Mouse (Mus musculus): Measurements from ENCODE around the gene Fig4. TPM values are rescaled to one million over a fixed set of nuclear protein-coding genes. Genes with fewer than 3 reads are reported as not detected.

Fig4 gene
- polyA plus RNA-seq, 1 experiment, result 8.4 TPM

DNA sequence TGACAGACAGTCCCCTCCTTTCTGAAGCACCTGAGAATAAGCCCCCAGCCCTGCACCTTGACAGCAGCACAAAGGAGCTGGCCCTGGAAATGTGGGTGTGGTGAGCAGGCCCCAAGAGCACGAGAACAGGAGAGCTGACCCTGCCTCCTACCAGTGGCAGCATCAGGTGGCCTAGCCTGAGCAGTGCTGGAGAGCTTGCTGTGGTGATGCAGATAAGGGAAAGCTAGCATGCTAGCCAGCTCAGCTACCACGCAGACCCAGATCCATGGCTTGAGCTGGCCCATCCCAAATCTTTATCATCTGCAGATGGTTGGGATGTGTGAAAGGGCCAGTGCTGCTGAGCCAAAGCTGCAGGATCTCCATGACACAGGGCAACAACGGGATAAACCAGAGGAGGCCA lies 113.7 kb downstream of the Fig4 start:
- H3K27me3 ChIP-seq (ENCODE audit: control insufficient read depth, insufficient read depth, low read length), result no peaks in the 10 kb centered on the region
- peaks cover 11% of the 10 kb centered on the region for H3K36me3 ChIP-seq (ENCODE audit: control insufficient read depth, insufficient read depth, low read length)
- no peaks in the 10 kb centered on the region for H3K4me1 ChIP-seq (ENCODE audit: control insufficient read depth, insufficient read depth, insufficient read length)
- WGBS, result 81% methylated on average over 3 of the region's 3 CpGs
- H3K4me3 ChIP-seq (ENCODE audit: extremely low read depth, insufficient read depth, insufficient read length), result no peak overlapping the region
- no peak overlapping the region for H3K27ac ChIP-seq (ENCODE audit: insufficient read depth, low read length)
- DNase-seq (ENCODE audit: low read depth in 1 of 2, low spot score in 2 of 2), result no peak
- no peak for TF ChIP-seq CTCF (IDR thresholded peaks at IDR 0.05; ENCODE audit: extremely low read depth, insufficient read depth, insufficient read length, insufficient replicate concordance)
- no peak for TF ChIP-seq POLR2A (IDR thresholded peaks at IDR 0.05; ENCODE audit: low read depth, low read length)

DNA sequence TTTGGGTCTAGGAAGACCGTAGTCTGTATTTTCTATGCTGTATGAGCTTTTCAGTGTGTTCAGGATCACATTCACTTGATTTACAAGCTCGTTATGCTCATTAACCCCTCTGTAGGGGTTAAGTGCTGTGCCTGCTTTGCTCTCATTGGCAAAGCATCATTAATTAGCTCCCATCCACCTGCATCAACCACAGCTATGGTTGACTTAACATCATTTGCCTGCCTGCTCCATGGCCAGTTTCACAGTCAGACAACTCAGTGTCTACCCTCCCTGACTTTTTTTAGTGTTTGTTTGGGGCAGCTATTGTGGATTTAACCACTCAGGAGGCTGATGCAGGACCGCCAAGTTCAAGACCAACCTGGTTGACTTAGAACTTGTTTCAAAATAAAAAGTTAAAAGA lies 119.1 kb downstream of the Fig4 start:
- no peak overlapping the region for H3K4me3 ChIP-seq (ENCODE audit: extremely low read depth, insufficient read depth, insufficient read length)
- H3K27me3 ChIP-seq (ENCODE audit: control insufficient read depth, insufficient read depth, low read length), result no peaks in the 10 kb centered on the region
- no peaks in the 10 kb centered on the region for H3K4me1 ChIP-seq (ENCODE audit: control insufficient read depth, insufficient read depth, insufficient read length)
- no peak for DNase-seq (ENCODE audit: low read depth in 1 of 2, low spot score in 2 of 2)
- TF ChIP-seq CTCF (IDR thresholded peaks at IDR 0.05; ENCODE audit: extremely low read depth, insufficient read depth, insufficient read length, insufficient replicate concordance), result no peak
- TF ChIP-seq POLR2A (IDR thresholded peaks at IDR 0.05; ENCODE audit: low read depth, low read length), result no peak
- no peak overlapping the region for H3K27ac ChIP-seq (ENCODE audit: insufficient read depth, low read length)
- 83% methylated on average over 3 of the region's 3 CpGs for WGBS
- H3K36me3 ChIP-seq (ENCODE audit: control insufficient read depth, insufficient read depth, low read length), result peaks cover 10% of the 10 kb centered on the region

DNA sequence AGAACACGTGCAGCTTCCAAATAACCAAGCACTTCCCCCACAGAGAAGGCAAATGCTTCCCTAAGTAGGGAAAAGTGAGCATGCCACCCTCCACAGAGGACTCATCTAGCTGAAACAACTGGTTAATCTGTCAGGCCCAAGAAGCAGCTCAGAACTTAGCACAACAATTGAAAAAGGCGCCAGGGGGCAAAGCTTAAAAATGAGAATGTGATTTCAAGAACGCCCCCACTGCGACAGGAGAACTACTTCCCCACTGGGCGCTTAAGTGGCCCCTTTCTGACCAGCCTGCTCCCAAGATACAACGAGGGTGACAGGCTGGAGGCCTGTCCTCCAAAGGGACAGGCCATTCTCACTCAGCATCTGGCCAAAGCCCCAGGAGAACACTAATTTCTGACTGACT lies 120.4 kb downstream of the Fig4 start:
- DNase-seq (ENCODE audit: low read depth in 1 of 2, low spot score in 2 of 2), result no peak
- TF ChIP-seq CTCF (IDR thresholded peaks at IDR 0.05; ENCODE audit: extremely low read depth, insufficient read depth, insufficient read length, insufficient replicate concordance) (no peak), POLR2A (IDR thresholded peaks at IDR 0.05; ENCODE audit: low read depth, low read length) (no peak)
- Histone ChIP-seq H3K27me3 (ENCODE audit: control insufficient read depth, insufficient read depth, low read length) (no peaks in the 10 kb centered on the region), H3K27ac (ENCODE audit: insufficient read depth, low read length) (no peak overlapping the region), H3K4me1 (ENCODE audit: control insufficient read depth, insufficient read depth, insufficient read length) (no peaks in the 10 kb centered on the region), H3K36me3 (ENCODE audit: control insufficient read depth, insufficient read depth, low read length) (peaks cover 5% of the 10 kb centered on the region; the same call in 1 of the 2 replicates), H3K4me3 (ENCODE audit: extremely low read depth, insufficient read depth, insufficient read length) (no peak overlapping the region)
- 47% methylated on average over 6 of the region's 6 CpGs for WGBS

DNA sequence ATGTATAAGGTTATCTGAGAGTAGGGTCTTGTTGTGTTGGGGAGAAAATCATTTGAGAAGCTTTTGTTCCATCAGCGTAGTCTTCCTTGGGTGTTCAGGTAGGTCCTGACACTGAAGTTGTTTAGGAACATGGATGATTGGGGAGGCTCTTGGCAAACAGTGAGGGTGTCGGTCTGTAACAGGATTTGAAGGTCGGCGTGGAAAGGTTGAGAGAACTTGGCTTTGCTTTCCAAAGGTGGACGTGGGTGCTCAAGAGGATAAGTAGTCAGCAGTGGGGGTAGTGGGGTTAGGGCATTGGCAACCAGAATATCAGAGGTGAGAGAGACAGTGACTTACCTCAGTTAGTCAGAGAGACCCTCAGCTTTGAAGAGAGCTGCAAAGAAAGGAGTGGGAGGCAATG lies 136.9 kb downstream of the Fig4 start:
- no peak overlapping the region for H3K4me3 ChIP-seq (ENCODE audit: extremely low read depth, insufficient read depth, insufficient read length)
- H3K36me3 ChIP-seq (ENCODE audit: control insufficient read depth, insufficient read depth, low read length), result no peaks in the 10 kb centered on the region
- H3K4me1 ChIP-seq (ENCODE audit: control insufficient read depth, insufficient read depth, insufficient read length), result no peaks in the 10 kb centered on the region
- WGBS, result 97% methylated on average over 5 of the region's 5 CpGs
- TF ChIP-seq CTCF (IDR thresholded peaks at IDR 0.05; ENCODE audit: extremely low read depth, insufficient read depth, insufficient read length, insufficient replicate concordance) (no peak), POLR2A (IDR thresholded peaks at IDR 0.05; ENCODE audit: low read depth, low read length) (no peak)
- no peak overlapping the region for H3K27ac ChIP-seq (ENCODE audit: insufficient read depth, low read length)
- no peaks in the 10 kb centered on the region for H3K27me3 ChIP-seq (ENCODE audit: control insufficient read depth, insufficient read depth, low read length)
- no peak for DNase-seq (ENCODE audit: low read depth in 1 of 2, low spot score in 2 of 2)

DNA sequence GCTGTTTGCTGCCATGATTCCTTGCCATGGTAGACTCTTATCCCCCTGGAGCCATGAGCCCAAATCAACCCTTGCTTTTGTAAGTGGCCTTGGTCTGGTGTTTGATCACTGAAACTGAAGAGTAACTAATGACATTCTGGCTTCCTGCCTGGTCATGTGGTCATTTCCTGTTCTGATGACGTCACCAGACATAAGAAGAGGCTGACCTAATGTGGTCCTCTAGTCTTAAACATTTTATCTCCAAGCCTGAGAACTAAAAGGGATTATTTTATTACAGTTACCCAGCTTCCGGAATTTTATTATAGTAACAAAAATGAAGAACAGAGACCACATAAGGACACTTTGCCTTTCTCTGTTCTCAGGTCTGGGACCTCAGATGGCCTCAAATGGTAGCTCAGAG lies 140.0 kb downstream of the Fig4 start:
- 55% methylated on average over 2 of the region's 2 CpGs for WGBS
- TF ChIP-seq CTCF (IDR thresholded peaks at IDR 0.05; ENCODE audit: extremely low read depth, insufficient read depth, insufficient read length, insufficient replicate concordance) (no peak), POLR2A (IDR thresholded peaks at IDR 0.05; ENCODE audit: low read depth, low read length) (no peak)
- H3K27ac ChIP-seq (ENCODE audit: insufficient read depth, low read length), result no peak overlapping the region

DNA sequence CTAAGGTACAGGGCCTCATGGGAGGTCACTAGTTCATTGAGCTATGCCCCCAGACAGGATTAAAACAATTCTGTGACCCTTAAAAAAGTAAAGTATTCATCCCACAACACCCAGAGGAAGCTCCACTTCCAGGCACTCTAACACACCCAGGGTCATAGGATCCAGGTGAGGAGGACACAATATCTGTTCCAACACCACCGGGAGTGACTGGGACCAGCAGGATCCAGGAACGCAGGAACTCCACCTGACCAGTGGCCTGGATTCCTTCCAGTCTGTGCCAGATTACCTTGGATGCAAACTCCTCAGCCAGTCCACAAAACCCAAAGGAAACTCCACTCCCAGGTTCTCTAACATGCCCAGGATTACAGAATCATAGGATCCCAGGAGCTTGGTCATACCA lies 145.8 kb downstream of the Fig4 start:
- Histone ChIP-seq H3K36me3 (ENCODE audit: control insufficient read depth, insufficient read depth, low read length) (no peaks in the 10 kb centered on the region), H3K4me1 (ENCODE audit: control insufficient read depth, insufficient read depth, insufficient read length) (no peaks in the 10 kb centered on the region), H3K27ac (ENCODE audit: insufficient read depth, low read length) (no peak overlapping the region), H3K4me3 (ENCODE audit: extremely low read depth, insufficient read depth, insufficient read length) (no peak overlapping the region), H3K27me3 (ENCODE audit: control insufficient read depth, insufficient read depth, low read length) (no peaks in the 10 kb centered on the region)
- no peak for DNase-seq (ENCODE audit: low read depth in 1 of 2, low spot score in 2 of 2)
- TF ChIP-seq CTCF (IDR thresholded peaks at IDR 0.05; ENCODE audit: extremely low read depth, insufficient read depth, insufficient read length, insufficient replicate concordance) (no peak), POLR2A (IDR thresholded peaks at IDR 0.05; ENCODE audit: low read depth, low read length) (no peak)
- 92% methylated on average over 2 of the region's 2 CpGs for WGBS

More for the DNA sequence above, 140.0 kb downstream of the Fig4 start:
- Histone ChIP-seq H3K27me3 (ENCODE audit: control insufficient read depth, insufficient read depth, low read length) (no peaks in the 10 kb centered on the region), H3K36me3 (ENCODE audit: control insufficient read depth, insufficient read depth, low read length) (no peaks in the 10 kb centered on the region), H3K4me3 (ENCODE audit: extremely low read depth, insufficient read depth, insufficient read length) (no peak overlapping the region), H3K4me1 (ENCODE audit: control insufficient read depth, insufficient read depth, insufficient read length) (no peaks in the 10 kb centered on the region)
- no peak for DNase-seq (ENCODE audit: low read depth in 1 of 2, low spot score in 2 of 2)

DNA sequence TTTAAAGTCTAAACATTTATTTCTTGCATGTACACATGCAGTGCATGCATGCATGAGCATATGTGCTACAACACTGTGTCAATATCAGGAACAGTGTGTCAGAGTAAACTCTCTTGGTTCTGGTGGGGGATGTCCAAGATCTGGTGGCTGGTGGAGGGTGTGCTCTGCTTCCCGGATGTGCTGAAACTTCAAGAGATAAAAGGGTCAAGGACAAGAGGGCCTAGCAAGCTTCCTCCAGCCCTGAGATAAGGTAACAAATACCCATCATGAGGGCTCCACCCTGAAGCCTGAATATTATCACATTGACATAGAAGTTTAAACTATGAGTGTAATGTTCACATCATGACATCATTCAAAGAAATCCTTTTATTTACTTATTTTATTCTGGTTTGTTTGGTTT lies 146.4 kb downstream of the Fig4 start:
- Histone ChIP-seq H3K36me3 (ENCODE audit: control insufficient read depth, insufficient read depth, low read length) (no peaks in the 10 kb centered on the region), H3K4me1 (ENCODE audit: control insufficient read depth, insufficient read depth, insufficient read length) (no peaks in the 10 kb centered on the region), H3K27me3 (ENCODE audit: control insufficient read depth, insufficient read depth, low read length) (no peaks in the 10 kb centered on the region), H3K27ac (ENCODE audit: insufficient read depth, low read length) (no peak overlapping the region), H3K4me3 (ENCODE audit: extremely low read depth, insufficient read depth, insufficient read length) (no peak overlapping the region)
- no peak for DNase-seq (ENCODE audit: low read depth in 1 of 2, low spot score in 2 of 2)
- 68% methylated on average over 1 of the region's 1 CpGs for WGBS
- TF ChIP-seq POLR2A (IDR thresholded peaks at IDR 0.05; ENCODE audit: low read depth, low read length) (no peak), CTCF (IDR thresholded peaks at IDR 0.05; ENCODE audit: extremely low read depth, insufficient read depth, insufficient read length, insufficient replicate concordance) (no peak)
